Mouse (Mus musculus): ENCODE data around the gene AI413582.

Gene AI413582

GRCm38 (mm10) chr17:27518700-27519595, 46.6 kb downstream of the AI413582 start:
- peak; percentile 77 for DNase-seq (ENCODE audit: low spot score)

- peak; percentile 33 for DNase-seq (ENCODE audit: low spot score)
These were observed 47.3 kb downstream of the AI413582 start for GRCm38 (mm10) chr17:27518296-27518695.

- peak; percentile 36 for DNase-seq (ENCODE audit: low spot score)
These were observed 51.4 kb downstream of the AI413582 start for GRCm38 (mm10) chr17:27513916-27514762.
